Mouse (Mus musculus) lung, adult 18-20 months (tissue): ENCODE data around the gene Eya4.

ENCODE experiments used
- DNase-seq, 2 experiments: peaks; one replicate each; pipeline ENCODE4 v3.0.0; 2022; ENCODE audit warnings: mixed read lengths in 2 of 2

The Eya4 gene

GRCm38 (mm10) chr10:23150401-23150800 is 200.2 kb downstream of the Eya4 start:
- peak in 1 of 2 experiments; percentile 2 for DNase-seq

- DNase-seq = no peak
Measured at GRCm38 (mm10) chr10:23144616-23145015, 206.0 kb downstream of the Eya4 start.

DNA sequence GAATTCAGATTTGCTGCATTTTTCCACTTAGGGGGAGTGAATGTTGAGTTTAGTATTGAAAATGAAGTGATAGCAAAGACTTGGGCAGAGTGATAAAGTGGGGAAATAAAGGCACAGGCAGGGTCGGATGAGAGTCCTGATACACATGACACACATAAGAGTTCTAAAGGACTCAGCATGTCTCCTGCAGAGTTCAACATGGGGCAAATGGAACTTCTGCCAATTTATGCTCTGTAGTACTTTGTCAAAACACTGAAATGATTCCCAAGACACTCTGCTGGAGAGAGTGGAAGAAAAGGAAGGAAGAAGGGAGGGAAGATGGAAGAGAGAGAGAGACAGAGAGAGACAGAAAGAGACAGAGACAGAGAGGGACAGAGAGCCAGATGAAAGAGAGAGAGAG is 222.6 kb downstream of the Eya4 start:
- no peak for DNase-seq

DNA sequence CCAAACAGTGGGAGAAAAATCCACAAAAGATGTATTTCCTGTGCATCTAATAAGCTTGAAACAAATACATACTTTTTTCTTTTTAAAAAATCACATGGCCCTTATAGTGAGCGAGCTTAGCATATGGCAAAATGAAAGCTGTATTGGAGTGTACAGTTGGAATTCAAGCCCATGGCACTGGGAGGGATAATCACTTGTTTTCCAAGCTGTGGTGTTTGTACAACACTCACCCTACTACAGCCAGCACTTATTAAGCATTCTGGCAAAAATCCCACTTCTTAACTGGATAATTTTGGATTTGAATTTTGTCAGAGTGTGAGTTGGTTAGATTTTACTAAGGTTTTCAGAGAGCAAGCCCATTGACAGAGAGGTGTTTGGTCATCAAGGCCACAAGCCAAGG is 223.4 kb downstream of the Eya4 start:
- no peak for DNase-seq

DNA sequence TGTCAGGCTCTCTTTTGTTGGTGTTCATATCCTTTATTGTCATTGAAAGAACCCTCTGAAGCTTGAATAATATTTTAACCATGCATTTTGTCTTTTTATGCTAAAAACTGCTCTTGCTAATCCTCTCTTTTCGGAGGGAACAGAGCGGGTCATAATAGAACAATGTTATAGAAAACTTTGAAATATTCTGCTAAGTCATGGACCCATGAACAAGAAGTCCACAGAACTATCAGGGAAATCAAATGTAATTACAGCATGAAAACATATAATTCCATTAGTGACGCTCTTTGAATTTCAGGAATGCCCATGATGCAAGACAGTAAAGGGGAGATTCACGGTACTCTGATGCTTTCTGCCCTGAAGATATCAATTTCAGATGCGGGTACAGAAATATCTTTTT is 224.1 kb downstream of the Eya4 start:
- DNase-seq = no peak

GRCm38 (mm10) chr10:23120437-23120836 is 230.1 kb downstream of the Eya4 start:
- no peak for DNase-seq

- peak; percentile 34 to 39 for DNase-seq
Measured at GRCm38 (mm10) chr10:23116786-23117410, 233.7 kb downstream of the Eya4 start.

DNA sequence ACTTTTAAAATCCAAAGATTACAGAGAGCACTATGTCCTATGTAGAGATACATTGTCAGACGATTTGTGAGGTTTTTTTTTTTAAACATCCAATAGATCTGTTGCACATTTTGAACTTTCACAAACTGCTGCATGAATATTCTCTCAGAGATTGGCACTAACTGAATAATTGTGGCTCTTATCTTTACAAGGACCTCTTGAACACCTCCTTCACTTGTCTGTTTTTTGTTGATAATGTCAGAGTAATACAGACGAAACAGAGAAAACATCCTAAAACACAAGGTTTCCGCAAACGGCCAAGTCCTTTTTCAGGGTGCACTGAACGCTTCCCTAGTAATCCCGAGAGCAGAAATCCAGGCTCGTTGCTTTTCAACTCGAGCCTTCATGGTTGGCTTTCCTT is 234.5 kb downstream of the Eya4 start:
- no peak for DNase-seq

DNA sequence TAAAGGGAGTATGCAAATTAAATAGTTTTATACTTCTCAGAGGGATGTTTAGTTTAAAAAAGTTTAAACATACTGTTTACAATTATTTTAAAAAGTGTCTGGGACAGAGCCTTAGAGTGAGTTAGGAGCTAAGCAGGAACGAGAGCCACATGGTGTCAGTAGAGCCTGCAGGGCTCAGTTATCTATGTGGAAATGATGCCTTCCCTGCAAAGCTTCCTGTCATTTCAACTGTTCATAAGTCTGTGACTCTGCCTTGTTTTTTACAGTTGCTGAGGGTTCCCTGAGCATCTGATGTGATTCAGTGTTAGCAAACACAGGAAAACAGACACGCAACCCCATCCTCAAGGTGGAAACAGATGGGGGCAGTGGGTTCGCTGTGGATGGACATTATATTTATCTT is 235.3 kb downstream of the Eya4 start:
- DNase-seq = no peak

GRCm38 (mm10) chr10:23108122-23108521 is 242.5 kb downstream of the Eya4 start:
- DNase-seq = no peak

- DNase-seq = no peak
Measured at GRCm38 (mm10) chr10:23092517-23092916, 258.1 kb downstream of the Eya4 start.

DNA sequence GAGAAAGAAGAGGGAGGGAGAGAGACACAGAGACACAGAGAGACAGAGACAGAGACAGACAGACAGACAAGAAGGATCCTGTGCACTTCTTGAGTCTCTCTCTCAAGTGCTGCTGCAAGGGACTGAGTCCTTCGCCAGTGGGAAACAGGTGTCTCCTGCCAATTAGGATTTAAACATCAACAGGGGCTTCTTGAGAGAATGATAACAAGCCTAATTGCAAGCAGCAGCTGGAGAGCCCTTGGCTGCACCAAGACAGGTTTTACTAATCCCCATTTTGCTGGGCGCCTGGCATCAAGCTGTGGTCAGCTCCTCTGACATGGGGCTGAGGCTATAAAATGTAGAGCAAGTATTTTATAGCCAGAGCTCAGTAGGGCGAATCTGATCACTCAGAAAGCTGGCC is 259.0 kb downstream of the Eya4 start:
- no peak for DNase-seq

DNA sequence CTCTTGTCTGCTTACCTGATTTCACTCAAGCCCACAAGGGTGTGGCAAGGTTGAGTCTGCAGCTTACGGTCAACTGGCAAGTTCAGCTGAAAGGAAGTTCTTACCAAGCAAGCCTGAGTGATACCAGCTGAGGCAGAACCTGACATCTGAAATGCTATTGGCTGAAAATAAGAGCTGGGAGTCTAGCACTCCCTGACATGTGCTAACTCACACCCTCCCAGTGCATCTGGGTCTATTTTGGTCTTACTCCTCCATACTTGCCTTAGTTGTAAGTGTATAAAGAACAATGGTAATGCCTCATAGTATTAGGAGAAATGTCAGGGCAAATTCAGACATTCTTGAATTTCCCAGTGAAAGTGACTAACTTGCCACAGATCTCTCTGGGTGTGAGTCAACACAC is 260.3 kb downstream of the Eya4 start:
- DNase-seq = no peak

- no peak for DNase-seq
Measured at GRCm38 (mm10) chr10:23089271-23089670, 261.3 kb downstream of the Eya4 start.

- no peak for DNase-seq
Measured at GRCm38 (mm10) chr10:23088764-23089163, 261.8 kb downstream of the Eya4 start.

DNA sequence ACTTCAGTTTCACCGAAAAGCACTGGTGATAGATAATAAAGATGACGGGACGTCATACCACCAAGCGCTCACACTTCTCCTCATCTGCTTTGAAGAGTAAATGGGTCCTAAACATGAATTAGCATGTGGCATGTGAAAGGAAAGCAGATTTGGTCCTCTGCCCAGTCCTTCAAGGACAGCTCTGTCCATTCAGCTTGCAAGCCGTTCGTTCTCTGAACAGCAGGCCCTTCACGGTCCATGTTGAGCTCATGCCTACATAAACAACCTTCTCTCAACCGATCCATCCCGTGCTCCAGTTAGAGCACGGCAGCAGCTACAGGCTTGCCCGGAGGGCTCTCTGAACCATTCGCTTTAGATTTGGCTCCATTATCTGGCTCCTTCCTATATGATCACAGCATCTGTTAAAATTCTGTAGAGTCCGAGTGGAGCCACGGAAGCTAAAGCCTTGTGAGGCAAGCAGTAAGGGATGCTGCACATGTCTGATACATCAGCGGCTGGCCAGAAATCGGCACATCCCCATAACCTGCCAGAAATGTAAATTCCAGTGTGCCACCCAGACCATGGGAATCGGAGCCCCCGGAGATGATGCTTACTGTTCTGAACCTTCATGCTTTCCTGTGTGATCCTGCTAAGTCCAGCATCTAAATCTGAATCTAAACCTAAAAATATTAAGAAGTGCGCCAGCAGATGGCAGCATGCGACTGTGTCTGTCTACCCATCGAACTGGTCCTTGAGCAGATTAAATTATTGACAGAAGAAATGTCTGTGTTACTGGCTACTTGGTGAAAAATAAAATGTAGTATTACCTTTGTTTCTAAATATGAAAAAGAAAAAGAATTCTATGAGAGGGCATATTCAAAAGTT is 264.0 kb downstream of the Eya4 start:
- peak in 1 of 2 experiments; percentile 19 for DNase-seq

DNA sequence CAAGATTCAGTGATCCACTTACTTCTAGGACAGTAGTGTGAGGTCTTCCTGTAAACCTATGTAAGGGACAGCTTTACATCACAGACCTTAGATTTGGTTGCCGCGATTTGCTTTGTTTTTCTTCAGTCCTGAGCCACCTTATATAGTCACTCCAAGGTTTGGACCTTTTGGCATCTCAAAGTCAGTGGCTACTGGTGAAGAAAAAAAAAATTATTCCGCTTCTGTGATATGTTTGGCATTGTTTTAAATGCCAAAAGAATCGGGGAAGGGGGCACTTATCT is 269.1 kb downstream of the Eya4 start:
- DNase-seq = no peak

DNA sequence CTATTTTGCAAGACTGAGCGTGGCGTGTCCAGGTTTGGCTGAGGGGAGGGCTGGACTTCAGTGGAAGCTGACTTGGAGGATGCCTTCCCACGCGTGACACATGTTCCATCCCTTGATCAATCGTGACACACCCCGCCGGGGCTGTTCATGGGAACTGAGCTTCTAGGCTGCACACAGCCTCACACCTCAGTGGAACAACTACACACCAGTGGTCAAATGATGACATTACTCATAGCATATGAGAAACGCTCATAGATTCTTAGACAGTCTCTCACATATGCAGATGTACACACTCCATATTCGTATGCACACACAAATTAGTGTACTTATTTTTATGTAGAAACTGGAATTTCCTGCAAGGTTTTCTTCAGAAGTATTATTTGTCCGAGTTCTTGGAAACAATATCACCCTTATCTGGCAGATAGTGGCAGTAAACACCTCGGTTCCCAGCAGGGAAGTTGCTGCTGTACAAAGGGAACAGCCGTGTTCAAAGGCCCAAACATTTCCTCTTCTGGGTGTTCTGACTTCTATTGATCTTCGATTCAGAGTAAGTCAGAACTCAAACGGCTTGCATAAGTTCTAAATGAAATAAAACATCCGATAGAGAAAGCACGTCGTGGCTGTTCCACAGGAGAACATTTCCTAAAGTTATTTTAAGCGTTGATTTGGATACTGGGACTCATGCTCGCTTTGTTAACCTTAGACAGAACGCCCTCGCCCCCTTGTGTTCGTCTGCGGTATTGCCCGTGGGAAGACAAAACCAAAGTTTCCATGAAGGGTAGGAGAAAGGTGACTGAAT is 269.6 kb downstream of the Eya4 start:
- DNase-seq = peak; percentile 69 to 70

GRCm38 (mm10) chr10:23076691-23077385 is 273.7 kb downstream of the Eya4 start:
- peak; percentile 17 to 29 for DNase-seq

DNA sequence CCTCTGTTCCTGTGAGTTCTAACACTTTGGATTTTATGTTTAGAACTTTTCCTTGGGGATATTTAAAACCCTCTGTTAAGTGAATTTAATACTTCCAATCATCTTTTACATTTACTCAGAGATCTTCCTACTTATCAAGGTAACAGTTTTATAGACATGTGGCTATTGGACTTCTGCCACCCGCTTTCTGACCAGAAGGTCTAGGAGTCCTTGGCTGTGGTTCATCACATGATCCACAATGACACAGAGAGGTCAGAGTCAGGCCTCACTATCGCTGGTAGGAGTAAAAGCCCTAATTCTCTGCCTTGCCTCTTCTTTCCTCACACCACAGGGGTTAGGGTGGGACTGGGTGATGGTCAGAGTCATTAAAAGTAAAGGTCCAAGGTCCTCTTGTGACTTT is 277.2 kb downstream of the Eya4 start:
- DNase-seq = no peak

DNA sequence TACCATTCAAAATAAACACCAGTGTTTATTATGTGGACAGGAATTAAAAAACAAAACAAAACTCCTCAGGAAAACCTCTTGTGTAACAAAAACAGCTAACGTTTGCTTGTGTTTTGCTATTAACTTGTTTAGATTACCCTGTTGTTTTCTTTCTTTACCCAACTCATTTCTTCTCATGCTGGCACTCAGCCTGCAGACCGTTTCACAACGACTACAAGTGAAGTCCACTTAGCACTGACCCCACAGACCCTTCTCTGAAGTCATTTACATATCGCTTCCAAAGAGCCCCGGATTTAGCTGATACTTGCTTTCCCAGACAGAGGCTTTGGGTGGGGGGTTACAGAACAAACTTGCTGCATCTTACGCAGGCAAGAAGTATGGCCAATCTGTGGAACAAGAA is 286.9 kb downstream of the Eya4 start:
- no peak for DNase-seq

DNA sequence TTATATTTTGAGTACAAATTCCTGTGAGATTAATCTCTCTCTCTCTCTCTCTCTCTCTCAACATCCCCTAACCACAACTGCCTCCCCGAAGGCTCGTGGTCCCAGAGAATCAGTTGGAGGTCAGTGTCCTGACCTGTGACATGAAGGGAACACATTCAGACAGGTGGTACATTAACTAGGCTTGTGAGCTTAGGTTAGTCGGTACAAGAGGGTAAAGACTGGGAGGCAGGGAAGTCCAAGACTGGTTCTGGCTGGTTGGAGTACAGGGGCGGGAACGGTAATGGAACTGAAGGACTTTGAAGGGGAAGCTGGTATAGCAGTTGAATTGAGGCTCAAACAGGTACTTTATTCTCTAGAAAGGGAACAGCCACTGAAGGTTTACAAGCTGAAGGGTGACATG is 287.9 kb downstream of the Eya4 start:
- DNase-seq = no peak

- no peak for DNase-seq
Measured at GRCm38 (mm10) chr10:23060694-23061060, 289.9 kb downstream of the Eya4 start.
